Mouse (Mus musculus): ENCODE results near the gene H2-Q7.
"Not testable (repeated sequence)": the region's sequence is repeated elsewhere in the genome, so short reads cannot be mapped to it uniquely, and the experiment has no call there.

H2-Q7 gene

GRCm38 (mm10) chr17:35435577-35435976 lies 3.4 kb upstream of the H2-Q7 start:
- not testable (repeated sequence) for DNase-seq (ENCODE audit: extremely low spot score, low spot score)

GRCm38 (mm10) chr17:35437386-35437936 lies 1.5 kb upstream of the H2-Q7 start:
- not testable (repeated sequence) for DNase-seq (ENCODE audit: extremely low spot score, low spot score)

GRCm38 (mm10) chr17:35438395-35438794 lies 560 bp upstream of the H2-Q7 start:
- not testable (repeated sequence) for DNase-seq (ENCODE audit: extremely low spot score, low spot score)

- peak; percentile 70 for DNase-seq (ENCODE audit: extremely low spot score, low spot score)
These were observed 366 bp downstream of the H2-Q7 start for GRCm38 (mm10) chr17:35439295-35439747.

GRCm38 (mm10) chr17:35439925-35440645 lies 1.1 kb downstream of the H2-Q7 start:
- DNase-seq (ENCODE audit: extremely low spot score, low spot score): peak; percentile 21

GRCm38 (mm10) chr17:35442376-35442775 lies 3.4 kb downstream of the H2-Q7 start:
- not testable (repeated sequence) for DNase-seq (ENCODE audit: extremely low spot score, low spot score)

- DNase-seq (ENCODE audit: extremely low spot score, low spot score): not testable (repeated sequence)
These were observed 5.6 kb downstream of the H2-Q7 start for GRCm38 (mm10) chr17:35444510-35444909.

- not testable (repeated sequence) for DNase-seq (ENCODE audit: extremely low spot score, low spot score)
These were observed 19.3 kb downstream of the H2-Q7 start for GRCm38 (mm10) chr17:35458247-35458646.

- DNase-seq (ENCODE audit: extremely low spot score, low spot score): not testable (repeated sequence)
These were observed 21.8 kb downstream of the H2-Q7 start for GRCm38 (mm10) chr17:35460513-35461341.

GRCm38 (mm10) chr17:35465651-35466050 lies 26.7 kb downstream of the H2-Q7 start:
- peak; percentile 71 for DNase-seq (ENCODE audit: extremely low spot score, low spot score)

GRCm38 (mm10) chr17:35468936-35469335 lies 30.0 kb downstream of the H2-Q7 start:
- not testable (repeated sequence) for DNase-seq (ENCODE audit: extremely low spot score, low spot score)

GRCm38 (mm10) chr17:35469842-35470751 lies 31.1 kb downstream of the H2-Q7 start, which contains the start of gene H2-Q10:
Gene H2-Q10 (plus strand): TSS chr17:35470089.
- peak; percentile 48 for DNase-seq (ENCODE audit: extremely low spot score, low spot score)

GRCm38 (mm10) chr17:35484066-35484465 lies 45.1 kb downstream of the H2-Q7 start:
- peak; percentile 51 for DNase-seq (ENCODE audit: extremely low spot score, low spot score)

GRCm38 (mm10) chr17:35485702-35486101 lies 46.7 kb downstream of the H2-Q7 start:
- DNase-seq (ENCODE audit: extremely low spot score, low spot score): no peak

GRCm38 (mm10) chr17:35486726-35487125 lies 47.8 kb downstream of the H2-Q7 start:
- DNase-seq (ENCODE audit: extremely low spot score, low spot score): no peak

GRCm38 (mm10) chr17:35488041-35488440 lies 49.1 kb downstream of the H2-Q7 start:
- no peak for DNase-seq (ENCODE audit: extremely low spot score, low spot score)

- DNase-seq (ENCODE audit: extremely low spot score, low spot score): no peak
These were observed 51.4 kb downstream of the H2-Q7 start for GRCm38 (mm10) chr17:35490320-35490719.
